Mouse (Mus musculus): Measurements from ENCODE around the gene Chuk. TPM values are rescaled to one million over a fixed set of nuclear protein-coding genes. Genes with fewer than 3 reads are reported as not detected.
"Not testable (repeated sequence)": the region's sequence is repeated elsewhere in the genome, so short reads cannot be mapped to it uniquely, and the experiment has no call there.

Chuk gene
- polyA plus RNA-seq, 1 experiment from 2014 or later: 54.6 TPM

DNA sequence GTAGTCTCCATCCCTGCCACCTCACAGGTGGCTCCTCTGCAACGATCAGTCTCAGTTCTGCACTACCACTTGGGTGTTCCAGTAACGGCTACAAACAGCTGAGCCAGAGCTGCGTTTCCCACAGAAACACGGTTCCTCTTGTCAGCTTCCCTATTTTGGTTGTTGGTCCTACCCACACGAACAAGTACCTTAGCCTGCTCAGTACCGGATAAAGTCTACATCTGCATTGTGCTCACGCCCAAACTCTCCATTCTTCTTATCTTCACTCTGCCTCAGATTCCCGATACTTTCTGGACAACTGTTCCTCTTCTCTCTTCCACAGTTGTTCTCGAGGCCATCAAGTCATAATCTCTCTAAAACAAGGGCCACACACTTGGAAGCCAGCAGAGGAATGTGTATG lies 37.1 kb upstream of the Chuk start:
- H3K36me3 ChIP-seq (ENCODE audit: control insufficient read depth, insufficient read depth, low read length): peaks cover 34% of the 10 kb centered on the region
- H3K4me2 ChIP-seq (replicated peaks; ENCODE audit: low read depth, low read length): no peak overlapping the region
- no peaks in the 10 kb centered on the region; the same call in 1 of the 2 replicates for H3K9me3 ChIP-seq (ENCODE audit: control insufficient read depth, low read length)
- no peak overlapping the region for H3K27ac ChIP-seq (ENCODE audit: low read depth, low read length)
- H3K27me3 ChIP-seq (ENCODE audit: control insufficient read depth, insufficient read depth, low read length): no peaks in the 10 kb centered on the region; the same call in 1 of the 2 replicates
- no peak overlapping the region for H3K9ac ChIP-seq (ENCODE audit: low read depth, low read length)
- no peak for ATAC-seq (ENCODE audit: low FRiP score, low TSS enrichment)
- 84% methylated on average over 9 of the region's 9 CpGs for WGBS
- H3K4me3 ChIP-seq (ENCODE audit: low read length): no peak overlapping the region
- H3K4me1 ChIP-seq (ENCODE audit: control insufficient read depth, insufficient read depth, low read length): peaks cover 8% of the 10 kb centered on the region

GRCm38 (mm10) chr19:44135960-44136485 lies 28.7 kb upstream of the Chuk start:
- peak; percentile 18; the same call in 1 of the 2 replicates for ATAC-seq (ENCODE audit: low FRiP score, low TSS enrichment)
- Histone ChIP-seq H3K27me3 (ENCODE audit: control insufficient read depth, insufficient read depth, low read length) (no peaks in the 10 kb centered on the region), H3K27ac (ENCODE audit: low read depth, low read length) (no peak overlapping the region), H3K9me3 (ENCODE audit: control insufficient read depth, low read length) (no peaks in the 10 kb centered on the region), H3K4me2 (replicated peaks; ENCODE audit: low read depth, low read length) (peak overlapping the region; percentile 52), H3K36me3 (ENCODE audit: control insufficient read depth, insufficient read depth, low read length) (peaks cover 26% of the 10 kb centered on the region), H3K9ac (ENCODE audit: low read depth, low read length) (no peak overlapping the region), H3K4me1 (ENCODE audit: control insufficient read depth, insufficient read depth, low read length) (peaks cover 5% of the 10 kb centered on the region), H3K4me3 (ENCODE audit: low read length) (peak overlapping the region; percentile 71)
- 25% methylated on average over 7 of the region's 7 CpGs for WGBS

- Histone ChIP-seq H3K4me1 (ENCODE audit: control insufficient read depth, insufficient read depth, low read length) (peaks cover 5% of the 10 kb centered on the region), H3K36me3 (ENCODE audit: control insufficient read depth, insufficient read depth, low read length) (peaks cover 30% of the 10 kb centered on the region), H3K4me2 (replicated peaks; ENCODE audit: low read depth, low read length) (peak within 1 kb of the TSS; percentile 71), H3K4me3 (ENCODE audit: low read length) (peak within 1 kb of the TSS; percentile 71), H3K27ac (ENCODE audit: low read depth, low read length) (peak within 1 kb of the TSS; percentile 96), H3K27me3 (ENCODE audit: control insufficient read depth, insufficient read depth, low read length) (no peaks in the 10 kb centered on the region), H3K9me3 (ENCODE audit: control insufficient read depth, low read length) (no peaks in the 10 kb centered on the region), H3K9ac (ENCODE audit: low read depth, low read length) (peak within 1 kb of the TSS; percentile 78)
- ATAC-seq (ENCODE audit: low FRiP score, low TSS enrichment): peak; percentile 92
- WGBS: under 1% methylated on average over 45 of the region's 45 CpGs
Measured at GRCm38 (mm10) chr19:44135072-44135959, 28.0 kb upstream of the Chuk start, which contains the start of gene Cwf19l1. Cwf19l1 (minus strand) TSS chr19:44135876.

DNA sequence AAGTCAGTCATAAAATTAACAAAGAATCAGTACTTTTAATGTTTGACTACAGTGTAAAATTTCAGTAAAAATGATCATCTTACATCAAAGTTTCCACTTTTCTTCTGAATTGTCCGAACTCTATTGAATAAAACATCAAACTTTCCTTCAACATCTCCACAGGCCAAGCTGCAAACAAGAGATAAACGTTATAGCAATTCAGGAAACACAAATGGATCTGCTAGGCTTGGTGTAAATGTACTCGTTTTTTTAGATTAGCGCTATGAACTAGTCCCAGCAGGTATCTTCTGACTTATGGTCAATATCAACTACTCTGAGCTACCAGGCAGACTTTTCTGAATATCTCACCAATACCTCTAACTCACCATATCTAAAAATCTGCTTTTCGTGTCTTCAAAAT lies 25.6 kb upstream of the Chuk start:
- Histone ChIP-seq H3K9me3 (ENCODE audit: control insufficient read depth, low read length) (no peaks in the 10 kb centered on the region), H3K4me2 (replicated peaks; ENCODE audit: low read depth, low read length) (no peak overlapping the region)

GRCm38 (mm10) chr19:44128560-44128959 lies 21.3 kb upstream of the Chuk start:
- WGBS: 94% methylated on average over 2 of the region's 2 CpGs
- Histone ChIP-seq H3K9ac (ENCODE audit: low read depth, low read length) (no peak overlapping the region), H3K36me3 (ENCODE audit: control insufficient read depth, insufficient read depth, low read length) (peaks cover 79% of the 10 kb centered on the region)

More for the DNA sequence above, 25.6 kb upstream of the Chuk start:
- H3K27me3 ChIP-seq (ENCODE audit: control insufficient read depth, insufficient read depth, low read length): no peaks in the 10 kb centered on the region
- no peak overlapping the region for H3K9ac ChIP-seq (ENCODE audit: low read depth, low read length)
- ATAC-seq (ENCODE audit: low FRiP score, low TSS enrichment): no peak
- H3K27ac ChIP-seq (ENCODE audit: low read depth, low read length): no peak overlapping the region
- peaks cover 5% of the 10 kb centered on the region for H3K4me1 ChIP-seq (ENCODE audit: control insufficient read depth, insufficient read depth, low read length)
- 90% methylated on average over 5 of the region's 5 CpGs for WGBS
- no peak overlapping the region for H3K4me3 ChIP-seq (ENCODE audit: low read length)
- H3K36me3 ChIP-seq (ENCODE audit: control insufficient read depth, insufficient read depth, low read length): peaks cover 38% of the 10 kb centered on the region

DNA sequence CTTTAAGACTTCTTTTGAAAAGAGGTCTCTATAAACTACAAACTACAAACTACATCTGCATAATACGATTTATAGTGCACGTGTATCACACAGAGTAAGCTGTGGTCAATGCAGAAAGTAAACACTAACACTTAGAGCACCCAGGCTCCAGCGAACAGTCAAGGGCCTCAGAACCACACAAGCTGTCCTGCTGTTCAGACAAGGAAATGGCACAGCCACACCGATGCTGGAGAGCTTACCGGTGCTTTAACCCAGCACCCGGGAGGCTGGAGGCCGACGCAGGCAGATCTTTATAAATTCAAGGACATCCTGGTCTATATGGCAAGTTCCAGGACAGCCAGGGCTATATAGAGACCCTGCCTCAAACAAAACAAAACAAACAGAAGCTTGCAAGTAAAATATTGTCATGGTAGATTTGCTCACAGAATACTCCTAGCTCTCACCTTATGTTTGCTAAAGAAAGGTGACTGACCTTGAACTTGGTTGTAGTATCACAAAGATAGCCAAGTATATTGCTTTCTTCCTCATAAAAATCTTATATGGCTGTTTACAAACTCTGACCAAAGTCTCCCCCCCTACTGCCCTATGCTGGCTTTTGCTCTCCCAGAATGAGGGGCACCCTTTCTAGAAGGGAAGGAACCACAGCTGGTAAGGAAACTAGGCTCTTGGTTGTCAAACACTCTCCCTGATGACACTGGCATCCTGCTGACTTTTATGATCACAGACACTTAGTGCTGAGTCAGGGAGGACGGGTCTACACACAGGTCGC lies 20.6 kb upstream of the Chuk start:
- WGBS: 96% methylated on average over 10 of the region's 10 CpGs
- no peaks in the 10 kb centered on the region for H3K27me3 ChIP-seq (ENCODE audit: control insufficient read depth, insufficient read depth, low read length)
- no peak overlapping the region for H3K4me2 ChIP-seq (replicated peaks; ENCODE audit: low read depth, low read length)
- no peaks in the 10 kb centered on the region for H3K9me3 ChIP-seq (ENCODE audit: control insufficient read depth, low read length)
- no peak for ATAC-seq (ENCODE audit: low FRiP score, low TSS enrichment)
- no peak overlapping the region for H3K9ac ChIP-seq (ENCODE audit: low read depth, low read length)
- H3K27ac ChIP-seq (ENCODE audit: low read depth, low read length): no peak overlapping the region
- peaks cover 85% of the 10 kb centered on the region for H3K36me3 ChIP-seq (ENCODE audit: control insufficient read depth, insufficient read depth, low read length)
- H3K4me1 ChIP-seq (ENCODE audit: control insufficient read depth, insufficient read depth, low read length): no peaks in the 10 kb centered on the region
- no peak overlapping the region for H3K4me3 ChIP-seq (ENCODE audit: low read length)

More at GRCm38 (mm10) chr19:44128560-44128959, 21.3 kb upstream of the Chuk start:
- Histone ChIP-seq H3K4me1 (ENCODE audit: control insufficient read depth, insufficient read depth, low read length) (no peaks in the 10 kb centered on the region), H3K9me3 (ENCODE audit: control insufficient read depth, low read length) (no peaks in the 10 kb centered on the region), H3K4me3 (ENCODE audit: low read length) (no peak overlapping the region), H3K27ac (ENCODE audit: low read depth, low read length) (no peak overlapping the region), H3K4me2 (replicated peaks; ENCODE audit: low read depth, low read length) (no peak overlapping the region), H3K27me3 (ENCODE audit: control insufficient read depth, insufficient read depth, low read length) (no peaks in the 10 kb centered on the region)
- no peak for ATAC-seq (ENCODE audit: low FRiP score, low TSS enrichment)

- Histone ChIP-seq H3K4me2 (replicated peaks; ENCODE audit: low read depth, low read length) (no peak overlapping the region), H3K4me3 (ENCODE audit: low read length) (no peak overlapping the region), H3K4me1 (ENCODE audit: control insufficient read depth, insufficient read depth, low read length) (no peaks in the 10 kb centered on the region), H3K36me3 (ENCODE audit: control insufficient read depth, insufficient read depth, low read length) (peaks cover 87% of the 10 kb centered on the region), H3K27ac (ENCODE audit: low read depth, low read length) (no peak overlapping the region), H3K9ac (ENCODE audit: low read depth, low read length) (no peak overlapping the region), H3K9me3 (ENCODE audit: control insufficient read depth, low read length) (no peaks in the 10 kb centered on the region), H3K27me3 (ENCODE audit: control insufficient read depth, insufficient read depth, low read length) (no peaks in the 10 kb centered on the region)
- WGBS: 90% methylated on average over 7 of the region's 7 CpGs
- no peak for ATAC-seq (ENCODE audit: low FRiP score, low TSS enrichment)
Measured at GRCm38 (mm10) chr19:44121137-44121536, 13.9 kb upstream of the Chuk start.

GRCm38 (mm10) chr19:44120686-44121085 lies 13.4 kb upstream of the Chuk start:
- 91% methylated on average over 7 of the region's 9 CpGs for WGBS
- not testable (repeated sequence) for H3K4me3 ChIP-seq (ENCODE audit: low read length); H3K9me3 ChIP-seq (ENCODE audit: control insufficient read depth, low read length); H3K4me2 ChIP-seq (replicated peaks; ENCODE audit: low read depth, low read length); H3K27ac ChIP-seq (ENCODE audit: low read depth, low read length); H3K4me1 ChIP-seq (ENCODE audit: control insufficient read depth, insufficient read depth, low read length); H3K27me3 ChIP-seq (ENCODE audit: control insufficient read depth, insufficient read depth, low read length); H3K9ac ChIP-seq (ENCODE audit: low read depth, low read length); ATAC-seq (ENCODE audit: low FRiP score, low TSS enrichment)
- H3K36me3 ChIP-seq (ENCODE audit: control insufficient read depth, insufficient read depth, low read length): peaks cover 86% of the 10 kb centered on the region
